Mouse (Mus musculus) CH12.LX (cell line): ENCODE data around the gene Olfr520.

Experiments
- CHD1 ChIP-seq: IDR thresholded peaks from 2 replicates; pipeline ENCODE4 v1.6.1; 2012; ENCODE audit warnings: low read depth, low read length, improper control_type of control experiment, inconsistent platforms
- CTCF ChIP-seq, 2 experiments: IDR thresholded peaks in 1 of 2; conservative IDR thresholded peaks in 1 of 2; 2 replicates each; pipeline ENCODE4 v1.5.1; 2011 to 2012; ENCODE audit warnings: low read depth in 2 of 2, low read length in 2 of 2, improper control_type of control experiment in 1 of 2, inconsistent platforms in 1 of 2, mild to moderate bottlenecking in 1 of 2, moderate library complexity in 1 of 2
- USF1 ChIP-seq: IDR thresholded peaks from 2 replicates; pipeline ENCODE4 v1.6.1; 2014; ENCODE audit warnings: low read depth, mild to moderate bottlenecking, inconsistent platforms, low read length, improper control_type of control experiment

DNA sequence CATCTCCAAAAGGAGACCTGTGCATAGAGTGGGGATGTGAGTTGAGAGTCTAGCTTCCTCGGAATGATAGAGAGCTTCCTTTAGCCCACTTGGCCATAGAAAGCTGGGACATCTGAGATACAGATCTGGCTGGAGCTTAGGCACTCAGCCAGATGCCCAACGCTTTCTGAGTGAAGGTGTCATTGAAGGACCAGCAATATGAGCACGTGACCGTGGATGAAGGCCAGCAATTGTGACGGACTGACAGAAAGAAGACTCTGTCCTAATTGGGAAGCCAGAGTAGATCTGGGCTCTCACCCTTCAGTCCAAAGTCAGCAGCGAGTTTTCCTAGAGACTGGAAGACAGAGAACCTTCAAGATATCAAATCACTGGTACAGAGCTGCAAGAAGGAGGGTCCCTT is 22.4 kb upstream of the Olfr520 start:
- TF ChIP-seq CHD1 (no peak), USF1 (no peak), CTCF (conservative IDR thresholded peaks at IDR 0.05 in 1 of 2, IDR thresholded peaks at IDR 0.05 in 1 of 2; ENCODE audit: low read depth in 2 of 2, low read length in 2 of 2) (no peak)
